Mouse (Mus musculus): ENCODE results near the gene Scp2. TPM values are rescaled to one million over a fixed set of nuclear protein-coding genes. Genes with fewer than 3 reads are reported as not detected.

The Scp2 gene
- total RNA-seq, 1 experiment: 65.9 TPM

DNA sequence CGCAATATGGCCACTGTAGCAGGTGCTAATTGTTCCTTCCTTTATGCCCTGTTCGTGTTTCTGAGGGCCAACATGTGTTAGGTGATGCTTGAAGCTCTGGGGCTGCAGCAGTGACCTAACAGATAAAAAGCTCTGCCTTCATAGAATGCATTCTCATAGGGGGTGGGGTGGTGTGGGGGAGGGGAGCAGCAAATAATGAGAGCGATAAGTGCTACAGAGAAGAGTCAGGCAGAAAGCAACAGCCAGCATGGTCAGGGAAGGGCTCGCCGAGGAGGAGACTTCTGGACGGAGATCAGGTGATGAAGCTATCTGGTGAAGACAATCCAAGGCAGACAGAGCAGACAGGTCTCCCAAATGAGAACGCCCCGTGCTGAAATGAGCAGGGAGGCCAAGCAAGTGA lies 92.1 kb downstream of the Scp2 start:
- Histone ChIP-seq H3K9ac (ENCODE audit: insufficient read depth, low read depth, low read length, poor library complexity, severe bottlenecking) (no peak overlapping the region), H3K36me3 (ENCODE audit: control insufficient read depth, insufficient read depth, low read length, poor library complexity, severe bottlenecking) (peaks cover 3% of the 10 kb centered on the region; the same call in 1 of the 2 replicates), H3K4me3 (ENCODE audit: insufficient read depth in 1 of 2, low read depth in 1 of 2, low read length in 2 of 2, poor library complexity in 1 of 2, severe bottlenecking in 1 of 2) (no peak overlapping the region), H3K27ac (ENCODE audit: insufficient read depth, low read depth, low read length, poor library complexity, severe bottlenecking) (no peak overlapping the region), H3K4me1 (ENCODE audit: control insufficient read depth in 2 of 2, insufficient read depth in 2 of 2, low read length in 2 of 2, poor library complexity in 1 of 2) (no peaks in the 10 kb centered on the region), H3K9me3 (ENCODE audit: control insufficient read depth, insufficient read depth, low read depth, low read length) (no peaks in the 10 kb centered on the region)
- TF ChIP-seq MAFK (IDR thresholded peaks at IDR 0.05; ENCODE audit: insufficient read depth, low read depth, low read length) (no peak), HCFC1 (IDR thresholded peaks at IDR 0.05; ENCODE audit: borderline replicate concordance, insufficient read depth, low read length) (no peak), CHD2 (IDR thresholded peaks at IDR 0.05; ENCODE audit: low read depth, low read length) (no peak), ZNF384 (IDR thresholded peaks at IDR 0.05; ENCODE audit: low read depth, low read length) (no peak), ZC3H11A (IDR thresholded peaks at IDR 0.05; ENCODE audit: borderline replicate concordance, low read depth, low read length) (no peak)
- no peak for DNase-seq (ENCODE audit: low read depth, low spot score)
- in situ Hi-C loops (cut with MboI; ENCODE audit: low sequenced_read_pairs in 2 of 2, unreplicated experiment in 2 of 2): no loop called here

DNA sequence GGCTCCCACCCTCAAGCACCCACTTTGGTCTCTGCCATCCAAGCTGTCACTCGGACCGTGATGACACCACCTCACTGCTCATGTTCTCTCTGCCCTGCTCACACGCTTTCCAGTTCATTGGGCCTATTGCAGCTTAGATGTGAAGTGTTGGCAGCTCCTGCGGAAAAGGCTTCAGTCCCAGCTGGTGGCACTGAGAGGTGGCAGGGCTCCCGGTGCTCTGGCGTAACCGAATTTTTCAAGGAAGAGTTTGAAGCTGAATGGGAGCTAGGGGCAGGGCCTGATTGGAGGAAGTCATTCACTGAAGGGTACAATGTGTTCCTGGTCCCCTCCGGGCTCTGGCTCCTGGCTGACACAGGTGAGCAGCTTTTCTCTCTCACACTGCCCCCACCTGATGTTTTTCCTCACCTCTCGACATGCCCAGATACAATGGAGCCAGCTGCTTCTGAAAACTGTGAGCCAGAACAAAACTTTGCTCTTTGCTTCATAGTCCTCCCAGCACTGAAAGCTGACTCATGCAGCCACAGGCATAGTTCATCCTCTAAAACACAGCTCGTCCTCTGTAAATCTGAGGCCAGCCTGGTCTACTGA lies 93.0 kb downstream of the Scp2 start:
- Histone ChIP-seq H3K9me3 (ENCODE audit: control insufficient read depth, insufficient read depth, low read depth, low read length) (no peaks in the 10 kb centered on the region), H3K36me3 (ENCODE audit: control insufficient read depth, insufficient read depth, low read length, poor library complexity, severe bottlenecking) (peaks cover 5% of the 10 kb centered on the region; the same call in 1 of the 2 replicates), H3K4me1 (ENCODE audit: control insufficient read depth in 2 of 2, insufficient read depth in 2 of 2, low read length in 2 of 2, poor library complexity in 1 of 2) (no peaks in the 10 kb centered on the region), H3K27ac (ENCODE audit: insufficient read depth, low read depth, low read length, poor library complexity, severe bottlenecking) (no peak overlapping the region), H3K9ac (ENCODE audit: insufficient read depth, low read depth, low read length, poor library complexity, severe bottlenecking) (no peak overlapping the region), H3K4me3 (ENCODE audit: insufficient read depth in 1 of 2, low read depth in 1 of 2, low read length in 2 of 2, poor library complexity in 1 of 2, severe bottlenecking in 1 of 2) (no peak overlapping the region)
- TF ChIP-seq CHD2 (IDR thresholded peaks at IDR 0.05; ENCODE audit: low read depth, low read length) (no peak), ZC3H11A (IDR thresholded peaks at IDR 0.05; ENCODE audit: borderline replicate concordance, low read depth, low read length) (no peak), HCFC1 (IDR thresholded peaks at IDR 0.05; ENCODE audit: borderline replicate concordance, insufficient read depth, low read length) (no peak), MAFK (IDR thresholded peaks at IDR 0.05; ENCODE audit: insufficient read depth, low read depth, low read length) (no peak), ZNF384 (IDR thresholded peaks at IDR 0.05; ENCODE audit: low read depth, low read length) (no peak)
- in situ Hi-C loops (cut with MboI; ENCODE audit: low sequenced_read_pairs in 2 of 2, unreplicated experiment in 2 of 2): no loop called here
- no peak for DNase-seq (ENCODE audit: low read depth, low spot score)

DNA sequence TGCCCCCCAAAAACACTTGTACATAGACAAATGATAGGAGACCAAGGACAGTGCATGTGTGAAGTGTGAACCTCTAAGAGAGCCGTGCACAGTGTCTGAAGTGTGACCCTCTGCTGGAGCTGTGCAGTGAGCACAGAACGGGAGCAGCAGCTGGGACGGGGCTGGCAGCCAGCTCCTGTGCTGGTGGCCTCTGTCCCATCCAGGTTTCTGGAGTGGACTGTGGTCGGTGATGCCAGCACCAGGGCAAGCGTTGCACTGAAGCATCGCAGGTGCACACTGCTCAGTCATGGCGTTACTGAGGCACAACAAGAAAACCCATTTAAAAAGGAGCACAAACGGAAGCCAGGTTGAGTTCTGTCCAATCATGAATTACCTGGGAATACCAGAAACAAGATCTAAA lies 98.7 kb downstream of the Scp2 start:
- Histone ChIP-seq H3K9me3 (ENCODE audit: control insufficient read depth, insufficient read depth, low read depth, low read length) (no peaks in the 10 kb centered on the region), H3K4me3 (ENCODE audit: insufficient read depth in 1 of 2, low read depth in 1 of 2, low read length in 2 of 2, poor library complexity in 1 of 2, severe bottlenecking in 1 of 2) (no peak overlapping the region), H3K4me1 (ENCODE audit: control insufficient read depth in 2 of 2, insufficient read depth in 2 of 2, low read length in 2 of 2, poor library complexity in 1 of 2) (no peaks in the 10 kb centered on the region), H3K9ac (ENCODE audit: insufficient read depth, low read depth, low read length, poor library complexity, severe bottlenecking) (no peak overlapping the region), H3K36me3 (ENCODE audit: control insufficient read depth, insufficient read depth, low read length, poor library complexity, severe bottlenecking) (peaks cover 7% of the 10 kb centered on the region; the same call in 1 of the 2 replicates), H3K27ac (ENCODE audit: insufficient read depth, low read depth, low read length, poor library complexity, severe bottlenecking) (no peak overlapping the region)
- TF ChIP-seq HCFC1 (IDR thresholded peaks at IDR 0.05; ENCODE audit: borderline replicate concordance, insufficient read depth, low read length) (no peak), ZNF384 (IDR thresholded peaks at IDR 0.05; ENCODE audit: low read depth, low read length) (no peak), ZC3H11A (IDR thresholded peaks at IDR 0.05; ENCODE audit: borderline replicate concordance, low read depth, low read length) (no peak), MAFK (IDR thresholded peaks at IDR 0.05; ENCODE audit: insufficient read depth, low read depth, low read length) (no peak), CHD2 (IDR thresholded peaks at IDR 0.05; ENCODE audit: low read depth, low read length) (no peak)
- DNase-seq (ENCODE audit: low read depth, low spot score): no peak
- in situ Hi-C loops (cut with MboI; ENCODE audit: low sequenced_read_pairs in 2 of 2, unreplicated experiment in 2 of 2): no loop called here

DNA sequence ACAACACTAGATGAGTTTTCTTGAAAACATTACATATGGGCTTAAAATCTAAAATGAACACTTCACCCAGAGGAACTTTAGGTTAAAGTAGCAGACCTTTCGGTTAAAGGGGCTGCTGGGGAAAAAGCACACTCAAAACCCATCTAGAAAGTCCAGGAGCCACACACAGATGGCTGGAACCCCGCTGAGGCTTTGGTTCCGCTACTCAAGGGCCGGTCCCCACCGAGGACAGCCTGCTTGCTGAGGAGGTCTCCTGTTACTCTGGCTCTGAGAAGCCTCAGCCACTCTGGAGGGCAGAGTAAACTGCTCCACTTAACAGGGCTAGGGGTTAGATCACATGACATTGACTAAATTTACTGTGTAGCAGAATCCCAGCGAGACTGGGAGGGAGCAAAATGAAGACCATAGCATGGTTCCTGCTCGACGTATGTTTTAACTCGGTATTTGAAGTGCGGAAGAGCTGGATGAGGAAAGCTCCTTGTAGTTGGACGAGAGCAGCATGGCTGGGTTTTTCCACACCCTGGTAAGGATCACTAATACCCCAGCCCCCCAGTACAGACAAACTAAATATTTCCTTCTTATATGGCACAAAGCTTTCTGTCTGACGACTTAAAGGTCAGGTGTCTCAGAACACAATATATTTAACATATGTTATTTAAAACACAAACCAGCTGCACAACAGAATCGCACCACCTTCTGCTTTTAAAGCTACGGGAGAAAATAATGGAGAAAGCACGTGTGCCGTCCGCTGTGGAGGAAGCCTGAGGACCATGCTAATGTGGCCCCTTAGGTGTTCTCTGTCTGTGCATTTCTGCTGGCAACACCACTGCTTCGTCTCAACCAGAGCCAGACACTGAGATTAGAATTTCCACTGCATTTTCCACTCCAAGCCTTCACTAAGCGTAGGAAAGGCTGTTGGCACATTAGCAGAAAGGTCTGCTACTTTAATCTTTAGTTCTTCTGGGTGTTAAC lies 99.4 kb downstream of the Scp2 start:
- no peaks in the 10 kb centered on the region for H3K9me3 ChIP-seq (ENCODE audit: control insufficient read depth, insufficient read depth, low read depth, low read length)
- TF ChIP-seq HCFC1 (IDR thresholded peaks at IDR 0.05; ENCODE audit: borderline replicate concordance, insufficient read depth, low read length) (no peak), MAFK (IDR thresholded peaks at IDR 0.05; ENCODE audit: insufficient read depth, low read depth, low read length) (no peak), ZNF384 (IDR thresholded peaks at IDR 0.05; ENCODE audit: low read depth, low read length) (no peak), CHD2 (IDR thresholded peaks at IDR 0.05; ENCODE audit: low read depth, low read length) (no peak), ZC3H11A (IDR thresholded peaks at IDR 0.05; ENCODE audit: borderline replicate concordance, low read depth, low read length) (no peak)
- in situ Hi-C loops (cut with MboI; ENCODE audit: low sequenced_read_pairs in 2 of 2, unreplicated experiment in 2 of 2): no loop called here
- H3K4me3 ChIP-seq (ENCODE audit: insufficient read depth in 1 of 2, low read depth in 1 of 2, low read length in 2 of 2, poor library complexity in 1 of 2, severe bottlenecking in 1 of 2): no peak overlapping the region
- no peak overlapping the region for H3K27ac ChIP-seq (ENCODE audit: insufficient read depth, low read depth, low read length, poor library complexity, severe bottlenecking)
- peaks cover 7% of the 10 kb centered on the region; the same call in 1 of the 2 replicates for H3K36me3 ChIP-seq (ENCODE audit: control insufficient read depth, insufficient read depth, low read length, poor library complexity, severe bottlenecking)
- no peak overlapping the region for H3K9ac ChIP-seq (ENCODE audit: insufficient read depth, low read depth, low read length, poor library complexity, severe bottlenecking)
- DNase-seq (ENCODE audit: low read depth, low spot score): no peak
- no peaks in the 10 kb centered on the region for H3K4me1 ChIP-seq (ENCODE audit: control insufficient read depth in 2 of 2, insufficient read depth in 2 of 2, low read length in 2 of 2, poor library complexity in 1 of 2)

Measured in ES-E14 (cell line).